In the genomic region with DNA sequence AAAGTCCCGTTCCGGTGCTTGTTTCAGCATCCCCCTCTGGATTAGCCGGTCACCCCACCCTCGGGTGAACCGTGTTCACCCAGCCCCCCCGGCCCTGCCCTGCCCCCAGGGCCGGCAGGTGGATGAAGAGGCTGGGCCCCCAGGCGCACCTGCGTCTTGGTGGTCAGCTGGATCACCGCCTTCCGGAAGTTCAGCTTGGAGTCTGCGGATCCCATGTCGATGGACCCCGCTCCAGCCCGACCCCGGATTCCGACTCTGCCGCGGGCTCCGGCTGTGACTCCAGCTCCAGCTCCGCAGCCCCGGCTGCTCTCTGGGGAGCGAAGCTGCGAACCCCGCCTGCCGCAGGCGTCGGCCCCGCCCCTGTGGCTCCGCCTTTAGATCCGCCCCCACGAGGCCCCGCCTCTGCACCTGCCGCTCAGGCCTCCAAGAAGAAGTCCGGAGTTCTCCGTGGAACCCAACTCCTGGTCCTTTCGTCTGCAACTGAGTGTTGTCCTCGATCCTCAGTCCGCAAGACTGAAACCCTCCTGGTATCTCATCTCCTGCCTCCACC, we compare ENCODE assay signal across 8 mouse cellular contexts. TPM values are rescaled to one million over a fixed set of nuclear protein-coding genes. Genes with fewer than 3 reads are reported as not detected.
A peak's percentile ranks its signal among the peaks of the same experiment; 100 is the strongest.
DNase-seq lines count a peak whose midpoint lies in the region; ATAC-seq and TF ChIP-seq lines count a peak whose summit lies in the region.

Gene Hid1, minus strand, starts transcription at position 362 of the 550 bp plus-strand sequence.

- peak within 1 kb of the TSS; percentile 68 for H3K27ac ChIP-seq in forebrain, embryonic 16.5 days (ENCODE audit: low read length)
- no peak within 1 kb of the TSS for H3K27ac ChIP-seq in lung, embryonic 14.5 days (ENCODE audit: low read depth)
- H3K27ac ChIP-seq in olfactory bulb, adult 2 months (ENCODE audit: insufficient read depth, low read depth, low read length), result peak within 1 kb of the TSS; percentile 84

- peak; percentile 85 for ATAC-seq in forebrain, embryonic 16.5 days
- ATAC-seq in lung, embryonic 14.5 days (ENCODE audit: insufficient read depth), result peak; percentile 71

- H3K4me3 ChIP-seq in forebrain, embryonic 16.5 days (replicated peaks; ENCODE audit: low read length), result peak within 1 kb of the TSS; percentile 81
- peak within 1 kb of the TSS; percentile 52 for H3K4me3 ChIP-seq in lung, embryonic 14.5 days (ENCODE audit: low read depth, low read length)
- peak within 1 kb of the TSS; percentile 88 for H3K4me3 ChIP-seq in olfactory bulb, adult 2 months (ENCODE audit: insufficient read depth, low read depth, low read length)

- no peaks in the 10 kb centered on the region for H3K36me3 ChIP-seq in forebrain, embryonic 16.5 days (ENCODE audit: control insufficient read depth, insufficient read depth)
- H3K36me3 ChIP-seq in lung, embryonic 14.5 days (ENCODE audit: insufficient read depth), result no peaks in the 10 kb centered on the region

- H3K4me2 ChIP-seq in forebrain, embryonic 16.5 days (ENCODE audit: low read length), result peak within 1 kb of the TSS; percentile 95
- H3K4me2 ChIP-seq in lung, embryonic 14.5 days, result peak within 1 kb of the TSS; percentile 82

- H3K9me3 ChIP-seq in forebrain, embryonic 16.5 days (ENCODE audit: control insufficient read depth, low read length), result no peaks in the 10 kb centered on the region
- H3K9me3 ChIP-seq in lung, embryonic 14.5 days (ENCODE audit: low read depth, low read length), result no peaks in the 10 kb centered on the region

- WGBS in forebrain, embryonic 16.5 days, result under 1% methylated on average over 38 of the region's 39 CpGs
- WGBS in lung, embryonic 14.5 days, result under 1% methylated on average over 39 of the region's 39 CpGs
- WGBS in olfactory bulb, adult 2 months, result 1% methylated on average over 39 of the region's 39 CpGs

- peak; percentile 89 for DNase-seq in MN1 (ENCODE audit: low spot score)
- DNase-seq in cerebellum, adult 18-20 months, result peak; percentile 94
- peak; percentile 77 for DNase-seq in heart, postnatal 4 days
- peak; percentile 83 to 88 for DNase-seq in layer of hippocampus, adult 8-10 months (ENCODE audit: low spot score in 2 of 2)
- peak; percentile 80 for DNase-seq in lung, embryonic 14.5 days
- DNase-seq in thymus, postnatal 0 days (ENCODE audit: low spot score), result peak; percentile 86

- peak; percentile 96 for TF ChIP-seq POLR2A in olfactory bulb, adult 2 months (IDR thresholded peaks at IDR 0.05; ENCODE audit: insufficient read depth, low read depth, low read length)

- no peaks in the 10 kb centered on the region for H3K27me3 ChIP-seq in forebrain, embryonic 16.5 days (replicated peaks; ENCODE audit: control insufficient read depth, insufficient read depth, low read length)
- H3K27me3 ChIP-seq in lung, embryonic 14.5 days (ENCODE audit: insufficient read depth, low read length), result peaks cover 43% of the 10 kb centered on the region

- H3K9ac ChIP-seq in forebrain, embryonic 16.5 days (replicated peaks; ENCODE audit: low read depth, low read length), result peak within 1 kb of the TSS; percentile 72
- H3K9ac ChIP-seq in lung, embryonic 14.5 days, result peak within 1 kb of the TSS; percentile 47

- H3K4me1 ChIP-seq in forebrain, embryonic 16.5 days (replicated peaks; ENCODE audit: control insufficient read depth, insufficient read depth, low read length), result peaks cover 18% of the 10 kb centered on the region
- peaks cover 3% of the 10 kb centered on the region; the same call in 1 of the 2 replicates for H3K4me1 ChIP-seq in lung, embryonic 14.5 days (ENCODE audit: insufficient read depth)
- H3K4me1 ChIP-seq in olfactory bulb, adult 2 months (ENCODE audit: control insufficient read depth, insufficient read depth, low read length), result peaks cover 24% of the 10 kb centered on the region

- no peak for TF ChIP-seq CTCF in lung, embryonic 14.5 days (IDR thresholded peaks at IDR 0.05; ENCODE audit: low read depth)
- no peak for TF ChIP-seq CTCF in olfactory bulb, adult 2 months (IDR thresholded peaks at IDR 0.05; ENCODE audit: insufficient read depth, low read depth, low read length)

RNA-seq across cellular contexts. Expression of gene Hid1, which starts in this region (rescaled TPM):
- polyA plus RNA-seq in forebrain, embryonic 16.5 days (2015; fragmentation: Nextera tagmentation; extraction: Ambion mirVana), result 46.6 and 58.2 TPM in 2 replicates
- 1 to 10 TPM; 5.9 to 8.5 TPM for total RNA-seq in heart, postnatal 4 days (2021)
- 100 to 1,000 TPM; 104 to 119 (median 117) TPM for total RNA-seq in layer of hippocampus, adult 8-10 months (2022)
- 7.4 and 9.2 TPM in 2 replicates for polyA plus RNA-seq in lung, embryonic 14.5 days (2014; fragmentation: Nextera tagmentation; extraction: Ambion mirVana)
- polyA plus RNA-seq in olfactory bulb, adult 2 months (2012; ENCODE audit: insufficient read depth, insufficient read length, low replicate concordance, missing spikeins), result not detected in 2 replicates
- 23.2 and 27.1 TPM in 2 replicates for polyA plus RNA-seq in thymus, postnatal 0 days (2015; fragmentation: Nextera tagmentation; extraction: Ambion mirVana)

Comparison
In these comparisons a context has a peak if more than half of its experiments do, and no peak if none do; other contexts are left out.
1. RNA of gene Hid1 (total RNA-seq): 104 to 119 TPM in layer of hippocampus, adult 8-10 months; 5.9 to 8.5 TPM in heart, postnatal 4 days; every median in the first group is over 10 times any median in the second.
2. Peak in every context shown above with its lines, with median percentiles within 50 percentile points of each other: DNase-seq and H3K4me3 ChIP-seq.